Mouse (Mus musculus): ENCODE data around the gene Smad3.
A peak's percentile ranks its signal among the peaks of the same experiment; 100 is the strongest.

Gene Smad3

GRCm38 (mm10) chr9:63614018-63614985 lies 143.5 kb downstream of the Smad3 start:
- no peak for DNase-seq

- no peak for DNase-seq
Measured at GRCm38 (mm10) chr9:63613569-63613968, 144.2 kb downstream of the Smad3 start.

- DNase-seq = no peak
Measured at GRCm38 (mm10) chr9:63612565-63613515, 145.0 kb downstream of the Smad3 start.

DNA sequence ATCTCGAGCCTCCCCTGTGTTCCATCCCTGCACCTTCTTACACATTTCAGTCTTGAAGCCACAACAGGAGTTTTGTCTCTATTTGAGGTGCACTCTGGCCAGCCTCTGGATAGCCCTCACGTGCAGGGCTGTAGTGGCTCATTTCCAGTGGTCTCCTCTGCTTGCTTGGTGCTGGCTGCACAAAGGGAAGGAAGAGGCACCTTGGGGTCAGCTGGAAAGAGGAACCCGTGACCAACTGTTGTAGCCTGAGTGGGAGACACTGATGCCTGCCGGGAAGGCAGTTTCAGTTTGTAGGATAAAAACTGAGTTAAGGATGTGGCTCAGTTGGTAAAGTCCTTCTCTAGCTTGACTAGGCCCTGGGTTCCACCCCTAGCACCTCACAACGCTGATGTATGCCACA lies 145.8 kb downstream of the Smad3 start:
- DNase-seq = no peak

DNA sequence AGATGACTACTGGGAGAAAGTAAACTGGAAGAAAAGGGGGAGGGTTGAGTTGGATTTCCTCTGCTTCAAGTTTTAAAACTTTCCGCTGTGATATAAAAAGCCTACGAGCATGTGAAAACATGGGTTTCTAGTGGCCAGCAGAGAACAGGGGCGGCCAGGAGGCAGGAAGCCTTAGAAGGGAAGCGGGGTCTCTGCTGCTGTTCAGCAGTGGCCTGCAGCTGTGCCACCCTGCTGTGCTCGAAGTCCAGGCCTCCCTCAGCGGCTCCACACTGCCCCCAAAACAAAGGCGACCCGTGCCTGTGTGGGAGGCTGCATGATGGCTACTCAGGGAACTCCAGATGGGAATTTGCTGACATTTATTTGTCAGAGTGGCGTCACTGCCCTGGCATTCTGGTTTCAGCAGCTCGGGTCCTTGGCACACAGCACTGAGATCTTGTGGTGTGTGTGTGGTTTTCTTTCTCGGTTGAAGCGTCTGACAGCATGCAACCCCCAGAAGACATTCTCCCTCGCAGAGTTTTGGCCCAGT lies 146.9 kb downstream of the Smad3 start:
- DNase-seq = peak; percentile 43

DNA sequence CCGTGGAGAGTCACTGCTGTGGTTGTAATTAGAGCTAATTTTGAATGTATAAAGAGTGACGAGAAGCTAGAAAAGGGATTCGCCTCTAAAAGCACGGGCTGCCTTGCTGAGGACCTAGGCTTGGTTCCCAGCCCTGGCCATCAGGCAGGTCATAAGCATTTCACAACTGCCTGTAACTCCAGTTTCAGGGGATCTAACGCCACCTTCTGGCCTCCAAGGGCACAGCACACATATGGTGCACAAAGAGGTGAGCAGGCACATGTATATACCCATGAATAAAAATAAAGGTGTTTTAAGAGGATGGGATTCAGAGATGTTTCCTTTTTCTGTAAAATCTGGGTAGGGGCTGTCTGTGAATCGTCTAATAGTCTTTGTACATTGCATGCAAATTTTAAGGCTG lies 147.6 kb downstream of the Smad3 start:
- DNase-seq = no peak

- no peak for DNase-seq
Measured at GRCm38 (mm10) chr9:63609776-63610175, 148.0 kb downstream of the Smad3 start.

- DNase-seq = no peak
Measured at GRCm38 (mm10) chr9:63609246-63609645, 148.5 kb downstream of the Smad3 start.

DNA sequence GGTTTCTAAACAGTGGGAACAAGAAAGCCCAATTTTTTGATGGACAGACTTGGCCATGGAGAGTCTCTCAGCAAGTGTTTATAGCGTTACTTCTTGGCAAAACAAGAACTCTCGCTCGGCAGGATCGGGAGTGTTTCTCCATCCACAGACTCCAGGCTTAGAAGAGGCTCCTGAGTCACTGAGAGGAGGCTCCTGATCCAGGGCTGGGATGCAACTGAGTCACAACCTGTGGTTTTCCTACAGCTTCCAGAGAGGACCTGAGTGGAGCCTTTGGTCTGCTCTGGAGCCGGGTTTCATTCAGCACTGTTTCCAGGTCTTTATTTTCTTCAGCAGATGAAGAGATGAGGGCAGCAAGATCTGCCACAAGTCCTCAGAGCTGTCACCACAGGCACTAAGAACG lies 149.8 kb downstream of the Smad3 start:
- no peak for DNase-seq

- DNase-seq = no peak
Measured at GRCm38 (mm10) chr9:63606594-63606993, 151.2 kb downstream of the Smad3 start.

- peak; percentile 72 for DNase-seq
Measured at GRCm38 (mm10) chr9:63603849-63604248, 153.9 kb downstream of the Smad3 start.

GRCm38 (mm10) chr9:63602043-63602939 lies 155.5 kb downstream of the Smad3 start, which contains the start of the genes Iqch and Aagab:
Gene Iqch (minus strand): TSS chr9:63602493.
Gene Aagab (plus strand): TSS chr9:63602660.
- peak; percentile 99 for DNase-seq
